Mouse (Mus musculus): ENCODE results near the gene Lce1g. TPM values are rescaled to one million over a fixed set of nuclear protein-coding genes. Genes with fewer than 3 reads are reported as not detected.

Lce1g gene
- polyA plus RNA-seq, 1 experiment from 2014 or later: not detected

GRCm38 (mm10) chr3:92722631-92723030, 29.5 kb downstream of the Lce1g start:
- no peak for DNase-seq (ENCODE audit: low spot score)
- TF ChIP-seq CTCF (IDR thresholded peaks at IDR 0.05): no peak
- no peak for TF ChIP-seq EP300 (IDR thresholded peaks at IDR 0.05)
- no peaks in the 10 kb centered on the region for H3K4me1 ChIP-seq (ENCODE audit: insufficient read depth, low read depth, low read length)

GRCm38 (mm10) chr3:92720250-92720649, 31.9 kb downstream of the Lce1g start, which contains the start of gene Lce1f:
Lce1f (minus strand) TSS chr3:92720350.
- no peak within 1 kb of the TSS for H3K9ac ChIP-seq (replicated peaks; ENCODE audit: low read depth)
- WGBS: 67% methylated on average over 3 of the region's 3 CpGs
- no peak within 1 kb of the TSS for H3K4me3 ChIP-seq (ENCODE audit: low read depth, low read length)
- H3K27ac ChIP-seq (ENCODE audit: low read length): no peak within 1 kb of the TSS
- no peaks in the 10 kb centered on the region for H3K4me1 ChIP-seq (ENCODE audit: insufficient read depth, low read depth, low read length)
- DNase-seq (ENCODE audit: low spot score) (no peak), ATAC-seq (no peak)
- H3K4me2 ChIP-seq (replicated peaks; ENCODE audit: low read depth, low read length): no peak within 1 kb of the TSS
- TF ChIP-seq CTCF (IDR thresholded peaks at IDR 0.05) (no peak), EP300 (IDR thresholded peaks at IDR 0.05) (no peak)
- no peaks in the 10 kb centered on the region for H3K27me3 ChIP-seq (replicated peaks; ENCODE audit: insufficient read depth, low read length)
- H3K9me3 ChIP-seq (ENCODE audit: low read length): no peaks in the 10 kb centered on the region
- no peaks in the 10 kb centered on the region for H3K36me3 ChIP-seq (ENCODE audit: insufficient read depth, low read length)

More at GRCm38 (mm10) chr3:92722631-92723030, 29.5 kb downstream of the Lce1g start:
- Histone ChIP-seq H3K9me3 (ENCODE audit: low read length) (no peaks in the 10 kb centered on the region), H3K9ac (replicated peaks; ENCODE audit: low read depth) (no peak overlapping the region), H3K27me3 (replicated peaks; ENCODE audit: insufficient read depth, low read length) (no peaks in the 10 kb centered on the region), H3K4me3 (ENCODE audit: low read depth, low read length) (no peak overlapping the region), H3K36me3 (ENCODE audit: insufficient read depth, low read length) (no peaks in the 10 kb centered on the region), H3K4me2 (replicated peaks; ENCODE audit: low read depth, low read length) (no peak overlapping the region), H3K27ac (ENCODE audit: low read length) (no peak overlapping the region)
- 74% methylated on average over 5 of the region's 5 CpGs for WGBS
- no peak for ATAC-seq

GRCm38 (mm10) chr3:92715122-92715521, 37.0 kb downstream of the Lce1g start:
- no peak overlapping the region for H3K27ac ChIP-seq (ENCODE audit: low read length)
- no peak overlapping the region for H3K9ac ChIP-seq (replicated peaks; ENCODE audit: low read depth)
- no peak for ATAC-seq
- no peak for TF ChIP-seq EP300 (IDR thresholded peaks at IDR 0.05)
- TF ChIP-seq CTCF (IDR thresholded peaks at IDR 0.05): peak; percentile 24; the same call in 1 of the 2 replicates
- H3K4me3 ChIP-seq (ENCODE audit: low read depth, low read length): no peak overlapping the region
- H3K4me1 ChIP-seq (ENCODE audit: insufficient read depth, low read depth, low read length): no peaks in the 10 kb centered on the region
- H3K9me3 ChIP-seq (ENCODE audit: low read length): no peaks in the 10 kb centered on the region
- H3K4me2 ChIP-seq (replicated peaks; ENCODE audit: low read depth, low read length): no peak overlapping the region
- no peaks in the 10 kb centered on the region for H3K36me3 ChIP-seq (ENCODE audit: insufficient read depth, low read length)
- H3K27me3 ChIP-seq (replicated peaks; ENCODE audit: insufficient read depth, low read length): no peaks in the 10 kb centered on the region
- DNase-seq (ENCODE audit: low spot score): no peak

GRCm38 (mm10) chr3:92708974-92709373, 43.2 kb downstream of the Lce1g start, which contains the start of gene Lce1e:
Lce1e (minus strand) TSS chr3:92709074.
- 74% methylated on average over 2 of the region's 2 CpGs for WGBS

More at GRCm38 (mm10) chr3:92708974-92709373, 43.2 kb downstream of the Lce1g start, which contains the start of gene Lce1e:
- TF ChIP-seq CTCF (IDR thresholded peaks at IDR 0.05) (no peak), EP300 (IDR thresholded peaks at IDR 0.05) (no peak)
- Histone ChIP-seq H3K36me3 (ENCODE audit: insufficient read depth, low read length) (no peaks in the 10 kb centered on the region), H3K9me3 (ENCODE audit: low read length) (no peaks in the 10 kb centered on the region), H3K27me3 (replicated peaks; ENCODE audit: insufficient read depth, low read length) (no peaks in the 10 kb centered on the region), H3K27ac (ENCODE audit: low read length) (no peak within 1 kb of the TSS), H3K4me3 (ENCODE audit: low read depth, low read length) (no peak within 1 kb of the TSS), H3K4me1 (ENCODE audit: insufficient read depth, low read depth, low read length) (no peaks in the 10 kb centered on the region), H3K9ac (replicated peaks; ENCODE audit: low read depth) (no peak within 1 kb of the TSS), H3K4me2 (replicated peaks; ENCODE audit: low read depth, low read length) (no peak within 1 kb of the TSS)
- ATAC-seq (no peak), DNase-seq (ENCODE audit: low spot score) (no peak)

Other genes with a start within 250 kb of the Lce1g start
- not detected in 2 replicates for gene 2310046K23Rik, start 217.8 kb downstream of the Lce1g start, polyA plus RNA-seq (2015; fragmentation: Nextera tagmentation; extraction: Ambion mirVana)
- gene Ivl, start 178.6 kb downstream of the Lce1g start, polyA plus RNA-seq (2015; fragmentation: Nextera tagmentation; extraction: Ambion mirVana): 2.2 and 3.4 TPM in 2 replicates
- not detected in 2 replicates for gene Smcp, start 163.3 kb downstream of the Lce1g start, polyA plus RNA-seq (2015; fragmentation: Nextera tagmentation; extraction: Ambion mirVana)
- not detected in 2 replicates for gene 2210017I01Rik, start 144.8 kb downstream of the Lce1g start, polyA plus RNA-seq (2015; fragmentation: Nextera tagmentation; extraction: Ambion mirVana)
- gene Lce6a, start 130.7 kb downstream of the Lce1g start, polyA plus RNA-seq (2015; fragmentation: Nextera tagmentation; extraction: Ambion mirVana): not detected in 2 replicates
- gene Lce1a1, start 104.0 kb downstream of the Lce1g start, polyA plus RNA-seq (2015; fragmentation: Nextera tagmentation; extraction: Ambion mirVana): 0.27 TPM in 1 of 2 replicates, not detected in the other
- not detected in 2 replicates for gene Lce1b, start 95.4 kb downstream of the Lce1g start, polyA plus RNA-seq (2015; fragmentation: Nextera tagmentation; extraction: Ambion mirVana)
- not detected in 2 replicates for gene Lce1a2, start 82.0 kb downstream of the Lce1g start, polyA plus RNA-seq (2015; fragmentation: Nextera tagmentation; extraction: Ambion mirVana)
- not detected in 2 replicates for gene Lce1c, start 73.1 kb downstream of the Lce1g start, polyA plus RNA-seq (2015; fragmentation: Nextera tagmentation; extraction: Ambion mirVana)
- not detected in 2 replicates for gene Lce1d, start 65.1 kb downstream of the Lce1g start, polyA plus RNA-seq (2015; fragmentation: Nextera tagmentation; extraction: Ambion mirVana)
- gene Lce1e, start 43.3 kb downstream of the Lce1g start, polyA plus RNA-seq (2015; fragmentation: Nextera tagmentation; extraction: Ambion mirVana): not detected in 2 replicates
- not detected in 2 replicates for gene Lce1f, start 32.0 kb downstream of the Lce1g start, polyA plus RNA-seq (2015; fragmentation: Nextera tagmentation; extraction: Ambion mirVana)
- gene Gm38119, start 13.2 kb downstream of the Lce1g start, polyA plus RNA-seq (2015; fragmentation: Nextera tagmentation; extraction: Ambion mirVana): not detected in 2 replicates
- gene Lce1h, start 12.7 kb upstream of the Lce1g start, polyA plus RNA-seq (2015; fragmentation: Nextera tagmentation; extraction: Ambion mirVana): not detected in 2 replicates
- not detected in 2 replicates for gene Lce1i, start 26.6 kb upstream of the Lce1g start, polyA plus RNA-seq (2015; fragmentation: Nextera tagmentation; extraction: Ambion mirVana)
- gene Lce1j, start 38.2 kb upstream of the Lce1g start, polyA plus RNA-seq (2015; fragmentation: Nextera tagmentation; extraction: Ambion mirVana): not detected in 2 replicates
- not detected in 2 replicates for gene Lce1k, start 55.6 kb upstream of the Lce1g start, polyA plus RNA-seq (2015; fragmentation: Nextera tagmentation; extraction: Ambion mirVana)
- not detected in 2 replicates for gene Kprp, start 74.9 kb upstream of the Lce1g start, polyA plus RNA-seq (2015; fragmentation: Nextera tagmentation; extraction: Ambion mirVana)
- not detected in 2 replicates for gene Lce1l, start 98.9 kb upstream of the Lce1g start, polyA plus RNA-seq (2015; fragmentation: Nextera tagmentation; extraction: Ambion mirVana)
- gene 2310050C09Rik, start 117.9 kb upstream of the Lce1g start, polyA plus RNA-seq (2015; fragmentation: Nextera tagmentation; extraction: Ambion mirVana): not detected in 2 replicates
- gene Lce3a, start 173.9 kb upstream of the Lce1g start, polyA plus RNA-seq (2015; fragmentation: Nextera tagmentation; extraction: Ambion mirVana): not detected in 2 replicates
- gene Lce3b, start 180.6 kb upstream of the Lce1g start, polyA plus RNA-seq (2015; fragmentation: Nextera tagmentation; extraction: Ambion mirVana): not detected in 2 replicates
- not detected in 2 replicates for gene Lce3c, start 192.1 kb upstream of the Lce1g start, polyA plus RNA-seq (2015; fragmentation: Nextera tagmentation; extraction: Ambion mirVana)
- not detected in 2 replicates for gene Lce3d, start 205.1 kb upstream of the Lce1g start, polyA plus RNA-seq (2015; fragmentation: Nextera tagmentation; extraction: Ambion mirVana)
- gene Lce3e, start 214.7 kb upstream of the Lce1g start, polyA plus RNA-seq (2015; fragmentation: Nextera tagmentation; extraction: Ambion mirVana): not detected in 2 replicates
- gene Lce3f, start 239.9 kb upstream of the Lce1g start, polyA plus RNA-seq (2015; fragmentation: Nextera tagmentation; extraction: Ambion mirVana): not detected in 2 replicates